ENCODE assay signal across 8 mouse cellular contexts in genomic region chr6:72566044-72566443, GRCm38 (mm10). TPM values are rescaled to one million over a fixed set of nuclear protein-coding genes. Genes with fewer than 3 reads are reported as not detected.
DNase-seq lines count a peak whose midpoint lies in the region; ATAC-seq lines count a peak whose summit lies in the region.

No protein-coding gene starts in this region.

- no peaks in the 10 kb centered on the region for H3K9me3 ChIP-seq in hindbrain, embryonic 16.5 days (ENCODE audit: control insufficient read depth, low read length)

- peak overlapping the region; percentile 34; the same call in 1 of the 2 replicates for H3K4me2 ChIP-seq in hindbrain, embryonic 16.5 days (ENCODE audit: low read length)

- H3K4me1 ChIP-seq in hindbrain, embryonic 16.5 days (ENCODE audit: control insufficient read depth, insufficient read depth, low read depth, low read length): peaks cover 5% of the 10 kb centered on the region; the same call in 1 of the 2 replicates

- H3K9ac ChIP-seq in hindbrain, embryonic 16.5 days (ENCODE audit: low read depth, low read length): 0 out of 2 replicates have a peak overlapping the region, but pooled peaks have one; percentile 33

- 1% methylated on average over 4 of the region's 4 CpGs for WGBS in hindbrain, embryonic 16.5 days

- peak; percentile 90 for ATAC-seq in hindbrain, embryonic 16.5 days
- peak; percentile 94 for ATAC-seq in megakaryocyte, adult 5-6 weeks (ENCODE audit: poor library complexity, severe bottlenecking)

- no peak overlapping the region for H3K27ac ChIP-seq in hindbrain, embryonic 16.5 days (ENCODE audit: low read depth, low read length)

- no peaks in the 10 kb centered on the region for H3K27me3 ChIP-seq in hindbrain, embryonic 16.5 days (replicated peaks; ENCODE audit: control insufficient read depth, insufficient read depth, low read length)

- peaks cover 4% of the 10 kb centered on the region for H3K36me3 ChIP-seq in hindbrain, embryonic 16.5 days (ENCODE audit: control insufficient read depth, insufficient read depth, low read length)

- peak; percentile 90 for DNase-seq in R1 (ENCODE audit: low read depth, low spot score)
- peak; percentile 92 to 95 for DNase-seq in cerebellum, postnatal 14 days
- peak; percentile 89 to 90 for DNase-seq in frontal cortex, postnatal 25 days (ENCODE audit: low spot score in 2 of 2)
- DNase-seq in left cerebral cortex, adult 18-20 months (ENCODE audit: low spot score in 2 of 2): peak; percentile 90 to 95
- DNase-seq in right cerebral cortex, adult 18-20 months: peak; percentile 89
- DNase-seq in urinary bladder, adult 2 months (ENCODE audit: low spot score): peak; percentile 56

- no peak overlapping the region for H3K4me3 ChIP-seq in hindbrain, embryonic 16.5 days (ENCODE audit: low read length)

RNA-seq across cellular contexts. Expression of gene Capg, which starts 21.9 kb away (rescaled TPM):
- 9.0 and 10.2 TPM in 2 replicates for polyA plus RNA-seq in hindbrain, embryonic 16.5 days (2015; fragmentation: Nextera tagmentation; extraction: Ambion mirVana)
- total RNA-seq in left cerebral cortex, adult 18-20 months (2021): 1 to 10 TPM; 1.8 to 4.2 TPM
- total RNA-seq in megakaryocyte, adult 5-6 weeks (2015): 164 and 167 TPM in 2 replicates
- 341 and 407 TPM in 2 replicates for total RNA-seq in megakaryocyte, adult 5-6 weeks (2017)
- 115 and 129 TPM in 2 replicates for polyA plus RNA-seq in urinary bladder, adult 2 months (2012; rRNA removed)

RNA-seq across cellular contexts. Expression of gene Elmod3, which starts 32.2 kb away (rescaled TPM):
- polyA plus RNA-seq in hindbrain, embryonic 16.5 days (2015; fragmentation: Nextera tagmentation; extraction: Ambion mirVana): 17.3 and 18.7 TPM in 2 replicates
- 10 to 100 TPM; 22.6 to 23.1 TPM for total RNA-seq in left cerebral cortex, adult 18-20 months (2021)
- total RNA-seq in megakaryocyte, adult 5-6 weeks (2015): 6.4 and 7.0 TPM in 2 replicates
- total RNA-seq in megakaryocyte, adult 5-6 weeks (2017): 8.6 and 10.2 TPM in 2 replicates
- 18.4 and 19.1 TPM in 2 replicates for polyA plus RNA-seq in urinary bladder, adult 2 months (2012; rRNA removed)

RNA-seq across cellular contexts. Expression of gene Retsat, which starts 32.2 kb away (rescaled TPM):
- polyA plus RNA-seq in hindbrain, embryonic 16.5 days (2015; fragmentation: Nextera tagmentation; extraction: Ambion mirVana): 7.0 and 8.4 TPM in 2 replicates
- 10 to 100 TPM; 50.1 to 60.4 TPM for total RNA-seq in left cerebral cortex, adult 18-20 months (2021)
- 2.2 and 5.2 TPM in 2 replicates for total RNA-seq in megakaryocyte, adult 5-6 weeks (2015)
- total RNA-seq in megakaryocyte, adult 5-6 weeks (2017): 3.8 and 7.2 TPM in 2 replicates
- polyA plus RNA-seq in urinary bladder, adult 2 months (2012; rRNA removed): 19.6 and 22.7 TPM in 2 replicates

RNA-seq across cellular contexts. Expression of gene Sh2d6, which starts 44.5 kb away (rescaled TPM):
- polyA plus RNA-seq in hindbrain, embryonic 16.5 days (2015; fragmentation: Nextera tagmentation; extraction: Ambion mirVana): 0.29 and 0.36 TPM in 2 replicates
- total RNA-seq in left cerebral cortex, adult 18-20 months (2021): under 1 TPM; 0.56 to 0.61 TPM
- 0.25 TPM in 1 of 2 replicates, not detected in the other for total RNA-seq in megakaryocyte, adult 5-6 weeks (2015)
- total RNA-seq in megakaryocyte, adult 5-6 weeks (2017): 0.18 TPM in 1 of 2 replicates, not detected in the other
- 2.2 and 2.8 TPM in 2 replicates for polyA plus RNA-seq in urinary bladder, adult 2 months (2012; rRNA removed)

RNA-seq across cellular contexts. Expression of gene Tgoln1, which starts 50.8 kb away (rescaled TPM):
- polyA plus RNA-seq in hindbrain, embryonic 16.5 days (2015; fragmentation: Nextera tagmentation; extraction: Ambion mirVana): 35.6 and 38.9 TPM in 2 replicates
- 100 to 1,000 TPM in 1 of 2 experiments, 10 to 100 TPM in 1; 97.3 to 102 TPM for total RNA-seq in left cerebral cortex, adult 18-20 months (2021)
- total RNA-seq in megakaryocyte, adult 5-6 weeks (2015): 50.5 and 53.2 TPM in 2 replicates
- total RNA-seq in megakaryocyte, adult 5-6 weeks (2017): 59.1 and 59.6 TPM in 2 replicates
- polyA plus RNA-seq in urinary bladder, adult 2 months (2012; rRNA removed): 68.9 and 70.1 TPM in 2 replicates

Comparison
In these comparisons a context has a peak if more than half of its experiments do, and no peak if none do; other contexts are left out.
1. RNA of gene Capg, which starts 21.9 kb away (total RNA-seq): 164 to 407 TPM in megakaryocyte, adult 5-6 weeks; 1.8 to 4.2 TPM in left cerebral cortex, adult 18-20 months; every median in the first group is over 10 times any median in the second.
2. RNA of gene Retsat, which starts 32.2 kb away (total RNA-seq): 50.1 to 60.4 TPM in left cerebral cortex, adult 18-20 months; 2.2 to 7.2 TPM in megakaryocyte, adult 5-6 weeks; every median in the first group is over 4 times any median in the second.
3. Peak in every context shown above with its lines, with median percentiles within 50 percentile points of each other: DNase-seq.